Mouse (Mus musculus) urinary bladder, postnatal 14 days (tissue): ENCODE measurements around the gene Runx1.

Experiments
- DNase-seq: peaks from one replicate; pipeline ENCODE4 v3.0.0; 2021; ENCODE audit warnings: low spot score

Runx1 gene

DNA sequence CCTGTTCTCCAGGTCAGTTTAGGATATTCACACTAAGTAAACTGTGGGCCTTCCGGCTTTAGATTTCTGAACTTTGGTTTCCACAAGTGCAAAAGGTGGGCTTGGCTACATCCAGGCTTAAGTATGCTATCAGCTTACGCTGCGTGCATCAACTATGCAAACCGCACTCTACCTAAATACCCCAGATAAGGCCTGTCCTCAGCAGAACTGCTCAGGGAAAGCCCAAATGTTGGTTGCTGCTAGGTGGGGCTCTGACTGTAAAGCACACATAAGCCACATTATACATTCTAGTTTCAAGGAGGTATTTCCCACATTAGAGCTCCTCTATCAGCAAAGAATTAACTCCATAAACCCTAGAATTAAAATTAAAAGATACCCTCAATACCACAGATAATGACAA, 33.0 kb downstream of the Runx1 start:
- no peak for DNase-seq

DNA sequence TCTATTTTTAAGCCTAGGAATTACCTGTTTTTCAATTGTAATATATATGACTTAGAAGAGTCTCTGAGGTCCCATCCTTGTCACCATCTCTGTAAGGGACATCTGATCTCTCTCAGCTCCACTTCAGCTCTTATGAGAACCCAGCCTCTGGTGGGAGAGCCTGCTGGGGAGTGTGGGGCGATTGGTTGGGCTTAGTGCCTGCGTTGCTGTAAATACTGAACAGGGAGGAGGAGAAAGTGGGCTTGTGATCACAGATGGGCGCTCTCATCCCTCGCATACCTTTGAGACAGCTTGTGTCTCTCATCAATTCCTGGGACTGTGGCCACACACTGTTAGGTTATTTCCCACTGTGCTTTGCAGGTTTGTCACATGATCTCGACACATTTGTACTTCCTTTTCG, 35.3 kb downstream of the Runx1 start:
- no peak for DNase-seq

DNA sequence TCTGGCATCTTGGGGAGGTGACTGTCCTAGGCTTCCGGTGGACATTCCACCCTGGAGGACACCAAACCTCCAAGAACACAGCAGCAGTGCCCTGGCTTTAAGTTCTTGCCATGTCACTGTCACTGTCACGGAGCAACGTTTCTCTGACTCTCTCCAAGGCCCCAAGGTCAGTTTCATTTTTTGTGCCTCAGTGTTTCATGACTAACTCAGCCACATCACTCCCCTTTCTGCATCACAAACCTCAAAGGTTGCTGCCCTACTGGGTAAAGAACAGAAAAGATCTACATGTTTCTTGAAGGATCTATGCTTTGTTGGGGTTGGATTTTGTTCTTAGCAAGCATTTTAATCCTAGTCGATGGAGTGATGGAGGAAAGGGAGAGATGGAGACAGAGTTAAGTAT, 36.1 kb downstream of the Runx1 start:
- no peak for DNase-seq

DNA sequence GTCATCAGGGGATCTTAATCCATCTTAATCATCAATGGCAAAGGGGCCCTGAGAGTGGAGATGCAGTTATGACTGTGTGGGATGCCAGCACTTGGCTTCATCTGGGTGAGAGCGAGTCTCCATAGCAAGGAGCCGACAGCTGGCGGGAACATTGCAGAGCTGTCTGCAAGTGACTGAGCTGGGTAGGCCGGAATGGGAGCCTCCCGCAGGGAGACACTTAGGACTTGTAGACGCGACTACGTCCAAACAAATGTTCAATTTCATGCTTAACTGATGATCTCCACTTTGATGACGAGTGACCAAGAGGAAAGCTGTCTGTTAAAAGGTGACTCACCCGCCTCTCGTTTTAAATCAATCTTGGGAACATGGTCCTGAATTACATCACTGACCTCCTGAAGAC, 37.5 kb downstream of the Runx1 start:
- DNase-seq: no peak

DNA sequence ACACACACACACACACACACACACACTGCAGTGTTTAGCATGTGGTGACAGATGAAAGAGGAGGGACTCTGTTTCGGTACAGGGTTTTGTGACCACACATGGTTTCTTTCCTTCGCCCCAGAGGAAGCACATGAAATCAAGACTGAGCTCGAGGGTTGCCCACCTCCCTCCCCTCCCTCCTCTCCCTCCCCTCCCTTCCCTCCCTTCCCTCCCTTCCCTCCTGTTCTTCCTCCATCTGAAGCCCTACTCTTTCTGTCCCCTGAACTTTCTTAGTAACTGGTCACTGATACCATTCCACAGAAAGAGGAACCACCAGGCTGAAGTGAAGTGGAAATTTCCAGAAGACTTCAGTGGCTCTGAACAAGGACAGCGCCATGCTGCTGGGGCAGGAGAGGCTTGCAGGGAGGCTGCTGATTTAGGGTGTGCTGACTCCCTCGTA, 39.0 kb downstream of the Runx1 start:
- no peak for DNase-seq

DNA sequence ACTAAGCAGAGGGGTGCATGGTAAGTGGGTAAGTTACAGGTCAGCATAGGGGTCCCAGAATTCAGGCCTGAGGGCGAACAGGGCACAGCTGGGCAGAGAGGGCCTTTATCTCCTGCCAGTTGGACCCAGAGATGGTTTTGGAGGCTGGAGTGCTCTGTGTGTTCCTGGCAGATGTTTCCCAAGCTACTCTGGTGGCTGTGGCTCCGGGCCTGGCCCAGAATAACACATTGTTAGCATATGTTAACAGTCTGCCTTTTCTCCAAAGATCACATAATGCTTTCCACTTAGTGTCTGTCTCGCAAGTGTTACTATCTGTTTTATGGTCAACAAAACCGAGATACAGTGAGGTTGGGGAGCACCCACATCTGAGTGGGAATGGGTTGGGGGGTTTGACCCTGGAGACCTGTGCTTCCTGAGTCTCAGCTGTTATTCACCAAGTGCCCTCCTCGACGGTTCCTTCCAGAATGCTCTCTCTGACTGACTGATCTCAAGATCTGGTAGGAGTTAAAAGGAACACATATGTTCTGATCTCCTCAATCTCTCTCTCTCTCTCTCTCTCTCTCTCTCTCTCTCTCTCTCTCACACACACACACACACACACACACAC, 39.6 kb downstream of the Runx1 start:
- no peak for DNase-seq

DNA sequence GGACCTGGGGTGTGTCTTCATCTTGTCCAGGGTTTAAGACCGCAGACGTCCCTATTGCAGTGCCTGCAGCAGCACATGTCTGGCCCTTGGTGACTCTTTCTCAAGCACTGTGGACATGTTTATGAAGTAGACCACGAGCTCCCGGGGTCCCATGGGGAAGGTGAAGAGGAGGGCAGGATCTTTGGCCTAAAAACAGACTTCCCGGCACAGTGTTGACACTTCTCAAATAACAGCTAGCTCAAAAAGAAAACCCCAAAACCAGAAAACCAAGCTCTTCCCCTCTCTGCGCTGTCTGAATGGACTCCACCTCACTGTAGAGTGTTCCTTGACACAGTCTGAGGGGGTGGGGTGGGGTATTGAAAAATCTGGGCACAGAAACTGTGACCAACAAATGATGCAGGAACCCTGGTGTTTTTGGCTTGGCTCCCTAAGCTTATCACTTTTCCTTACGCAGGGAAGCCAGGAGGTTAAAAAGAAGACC, 42.3 kb downstream of the Runx1 start:
- DNase-seq: no peak

DNA sequence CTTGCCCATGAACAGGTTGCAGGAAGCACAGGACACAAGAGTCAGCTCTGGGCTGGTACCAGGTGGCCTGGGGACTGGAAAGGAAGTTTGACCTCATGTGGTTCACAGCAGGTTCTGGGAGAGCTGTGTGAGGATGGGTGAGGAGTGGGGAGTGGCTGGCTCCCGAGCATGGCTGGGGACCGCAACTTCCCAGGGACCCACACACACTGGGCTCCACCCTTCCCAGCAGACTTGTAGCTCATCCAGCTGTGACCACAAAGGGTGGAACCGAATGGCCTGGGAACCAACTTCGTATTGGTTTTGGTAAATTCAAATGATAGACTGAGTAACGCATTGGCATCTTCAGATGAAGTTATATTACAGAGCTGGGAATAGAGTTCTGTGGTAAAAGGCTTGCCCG, 43.5 kb downstream of the Runx1 start:
- DNase-seq: no peak

DNA sequence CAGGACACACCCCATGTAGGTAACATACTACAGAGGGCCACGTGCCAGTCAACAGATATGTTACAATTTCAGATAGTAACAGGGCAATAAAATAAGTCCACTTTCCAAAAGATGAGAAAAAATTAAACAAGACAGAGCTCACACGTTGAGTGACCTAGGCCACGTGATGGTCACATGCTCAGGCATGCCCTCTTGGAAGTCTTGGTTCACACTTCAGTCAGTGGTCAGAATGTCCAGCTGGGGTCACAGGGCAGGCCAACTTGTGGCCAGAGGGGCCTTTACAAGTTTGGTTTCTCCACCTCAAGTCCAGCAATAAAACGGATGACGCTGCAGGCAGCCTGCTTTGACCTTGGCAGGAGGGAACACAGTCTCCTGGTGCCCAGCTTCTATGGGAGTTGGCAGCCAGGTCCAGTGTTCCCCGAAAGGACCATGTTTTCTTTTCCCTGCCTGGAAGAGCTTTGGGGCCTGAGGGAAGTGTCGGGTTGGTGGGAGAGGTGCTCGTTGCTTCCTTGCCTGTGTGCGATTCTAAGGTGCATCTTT, 46.0 kb downstream of the Runx1 start:
- no peak for DNase-seq

DNA sequence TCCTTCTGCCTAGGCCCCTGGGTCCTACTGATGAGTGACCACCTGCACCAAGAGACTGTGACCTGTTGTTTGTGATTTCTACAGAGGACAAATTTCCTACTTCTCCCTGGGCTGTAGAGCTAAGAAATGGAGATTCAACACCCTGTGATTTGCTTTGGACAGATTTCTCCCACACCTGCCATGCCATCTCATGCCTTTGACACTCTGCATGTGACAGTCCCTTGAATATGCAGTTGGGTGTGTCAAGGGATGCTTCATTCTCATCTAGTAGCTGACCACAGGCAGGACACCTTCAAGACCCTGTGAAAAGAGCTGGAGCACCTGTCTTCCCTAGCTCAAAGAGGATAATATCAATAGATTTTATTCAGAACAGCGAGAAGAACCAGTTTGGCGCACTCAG, 46.8 kb downstream of the Runx1 start:
- no peak for DNase-seq

DNA sequence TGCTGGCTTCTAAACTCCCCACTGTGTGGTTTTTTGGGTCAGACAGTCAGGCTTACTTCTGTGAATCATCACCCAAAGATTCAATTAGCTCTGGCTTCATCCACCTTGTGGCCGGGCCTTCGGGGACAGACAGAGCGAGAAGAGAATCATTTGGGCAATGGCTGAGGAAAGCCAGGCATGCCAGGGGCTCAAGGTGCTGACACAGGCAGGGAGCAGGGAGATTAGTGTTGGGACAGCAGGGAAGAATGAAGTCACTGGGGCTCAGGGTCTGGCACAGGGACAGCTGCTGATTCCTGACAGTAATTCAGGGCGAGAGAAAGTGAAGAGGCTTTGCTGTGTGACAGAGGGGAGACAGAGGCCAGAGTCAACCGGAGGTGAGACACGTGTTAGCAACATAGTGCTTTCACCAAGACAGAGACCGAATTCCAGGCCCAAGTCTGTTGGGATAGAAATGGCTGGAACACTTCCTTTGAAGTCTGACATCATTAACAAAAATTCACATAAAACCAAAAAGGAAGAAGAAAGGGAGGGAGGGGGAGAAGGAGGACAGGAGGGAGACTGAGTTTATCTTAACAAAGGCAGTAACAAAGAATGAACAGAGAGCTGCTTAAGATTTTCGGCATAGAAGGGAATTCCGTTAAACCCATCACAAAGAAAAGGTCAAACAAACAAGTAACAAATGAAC, 47.7 kb downstream of the Runx1 start:
- no peak for DNase-seq

DNA sequence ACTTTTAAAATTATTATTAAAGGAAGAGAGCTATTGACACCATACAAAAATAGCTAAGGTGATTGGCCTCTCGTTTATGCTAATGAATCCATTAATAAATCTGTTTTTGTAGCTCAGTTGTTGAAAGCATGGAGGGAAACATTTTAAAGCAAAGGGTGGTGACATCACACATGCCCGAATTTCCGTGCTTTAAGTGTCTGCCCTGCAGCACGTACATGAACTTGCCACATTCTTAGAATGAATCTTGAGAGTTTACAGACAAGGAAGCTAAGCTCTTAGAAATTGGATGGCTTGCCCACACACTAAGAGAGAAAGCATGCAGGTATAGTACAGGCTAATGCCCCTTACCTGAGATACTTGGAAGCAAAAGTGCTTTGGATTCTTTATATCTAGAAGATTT, 58.1 kb downstream of the Runx1 start:
- DNase-seq: no peak

DNA sequence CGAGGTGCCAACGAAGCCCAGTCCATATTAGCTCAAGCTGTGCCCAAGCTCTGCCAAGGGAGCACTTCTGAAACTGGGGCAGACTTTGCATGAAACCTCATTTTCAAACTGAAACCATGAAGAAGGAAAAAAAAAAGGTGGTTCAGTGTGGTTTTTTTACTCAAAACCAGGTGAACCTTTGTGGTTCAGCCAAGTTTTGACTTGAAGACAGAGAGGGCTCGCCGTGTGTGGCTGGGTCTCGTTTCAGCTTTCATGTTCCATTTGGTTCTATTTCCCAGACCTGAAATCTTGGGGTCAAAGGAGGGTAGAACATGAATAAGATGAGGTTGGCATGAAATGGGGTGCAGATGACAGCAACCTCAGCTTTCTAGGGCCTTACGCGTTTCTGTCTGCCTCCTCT, 58.5 kb downstream of the Runx1 start:
- no peak for DNase-seq

DNA sequence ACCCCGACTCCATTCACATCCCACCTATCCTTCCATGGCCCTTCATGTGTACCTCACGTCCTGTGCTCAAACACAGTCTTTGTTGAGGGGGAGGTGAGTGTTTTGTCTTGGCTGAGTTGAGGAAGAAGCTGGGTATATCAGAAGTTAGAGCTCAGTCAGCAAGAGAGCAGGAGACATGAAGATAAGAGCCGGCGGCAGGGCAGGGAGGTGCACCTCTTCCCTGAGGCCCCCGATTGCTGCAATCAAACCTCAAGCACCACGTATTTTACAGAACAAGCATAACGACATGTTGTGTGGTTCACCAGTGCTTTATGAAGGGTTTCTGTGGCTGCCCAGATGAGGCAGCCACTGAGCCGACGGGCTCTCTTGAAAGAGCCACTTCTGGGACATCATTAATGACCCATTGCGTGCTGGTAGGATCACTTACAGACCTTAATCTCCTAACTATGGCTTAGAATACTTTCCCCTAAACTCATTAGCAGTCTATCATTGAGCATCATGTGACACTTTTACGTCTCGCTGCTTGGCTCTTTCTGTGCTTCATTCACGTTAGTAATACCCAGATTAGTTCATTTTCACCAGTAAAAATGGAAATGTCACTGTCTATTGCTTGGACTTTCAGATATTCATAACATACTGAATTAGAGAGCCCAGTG, 61.1 kb downstream of the Runx1 start:
- no peak for DNase-seq

DNA sequence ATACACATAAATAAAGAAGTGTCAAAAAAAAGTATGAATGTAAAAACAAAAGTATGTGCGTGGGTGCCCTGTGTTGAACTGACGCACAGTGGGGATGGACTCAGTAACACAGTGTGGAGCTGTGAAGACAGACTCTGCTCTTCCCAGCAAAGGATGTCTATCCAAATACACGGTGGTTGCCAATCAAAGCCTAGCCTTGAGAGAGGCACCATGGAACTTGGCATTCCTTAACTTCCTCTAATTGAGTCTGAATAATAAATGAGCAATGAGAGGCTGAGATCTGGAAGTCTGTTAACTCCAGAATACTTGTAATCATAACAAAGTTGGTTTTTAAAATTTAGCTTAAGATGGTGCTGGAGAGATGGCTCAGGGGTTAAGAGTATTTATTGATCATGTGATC, 62.3 kb downstream of the Runx1 start:
- DNase-seq: no peak

DNA sequence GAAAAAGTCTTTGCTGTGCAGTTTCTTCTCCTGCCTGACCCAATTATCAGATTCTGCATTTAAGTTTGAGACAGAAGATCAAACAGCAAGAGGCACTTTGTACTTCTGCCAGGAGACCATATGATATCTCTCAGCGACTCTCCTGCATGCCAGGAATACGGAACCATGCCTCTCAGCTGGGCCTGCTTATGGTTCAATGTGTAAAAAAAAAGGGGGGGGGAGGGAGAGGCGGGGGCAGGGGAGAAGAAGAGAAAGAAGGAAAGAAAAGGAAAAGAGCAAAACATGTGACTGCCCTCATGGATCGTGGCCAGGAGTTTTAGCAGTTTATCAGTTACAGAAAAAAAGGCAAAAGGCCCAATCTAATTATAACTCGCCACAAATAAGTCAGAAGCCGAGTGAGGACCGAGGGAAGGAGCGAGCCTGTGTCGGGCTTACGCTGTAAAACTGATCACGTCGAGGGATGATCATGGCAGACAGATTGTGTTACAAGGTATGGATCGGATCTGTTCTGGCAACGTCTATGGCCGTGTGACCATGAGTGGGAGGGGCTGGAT, 63.9 kb downstream of the Runx1 start:
- no peak for DNase-seq

DNA sequence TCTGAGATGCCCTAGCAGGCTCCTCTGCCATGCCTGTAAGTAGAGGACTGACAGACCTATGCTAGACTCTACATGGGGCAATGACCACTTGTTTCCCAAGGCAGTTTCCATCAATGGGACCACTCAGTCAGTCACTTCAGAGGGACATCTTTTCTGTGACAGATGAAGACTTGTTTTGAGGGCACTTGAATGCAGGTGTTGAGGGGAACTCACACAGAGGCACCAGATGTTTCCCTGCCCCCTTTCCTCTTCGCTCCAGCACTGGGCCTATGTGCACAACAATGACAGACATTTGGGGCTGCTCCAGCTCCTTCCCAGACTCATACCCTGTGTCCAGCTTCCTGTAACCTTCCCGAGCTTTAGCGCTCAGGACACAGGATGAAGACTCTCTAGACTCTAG, 65.9 kb downstream of the Runx1 start:
- no peak for DNase-seq

DNA sequence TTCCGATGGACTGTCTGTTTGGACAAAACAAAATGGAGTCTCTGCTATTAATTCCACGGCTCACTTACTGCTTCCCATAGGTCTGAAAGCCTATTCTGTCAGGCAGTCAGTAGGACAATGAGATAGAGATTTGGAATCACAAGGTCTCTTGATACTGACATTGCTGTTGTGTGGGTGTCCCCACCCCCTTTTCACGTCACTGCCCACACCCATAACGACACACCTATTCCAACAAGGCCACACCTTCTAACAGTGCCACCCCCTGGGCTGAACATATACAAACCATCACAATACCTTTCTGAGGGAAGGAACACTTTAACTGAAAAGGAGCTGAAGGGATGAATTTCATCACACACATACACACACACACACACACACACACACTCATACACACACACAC, 68.4 kb downstream of the Runx1 start:
- DNase-seq: no peak

DNA sequence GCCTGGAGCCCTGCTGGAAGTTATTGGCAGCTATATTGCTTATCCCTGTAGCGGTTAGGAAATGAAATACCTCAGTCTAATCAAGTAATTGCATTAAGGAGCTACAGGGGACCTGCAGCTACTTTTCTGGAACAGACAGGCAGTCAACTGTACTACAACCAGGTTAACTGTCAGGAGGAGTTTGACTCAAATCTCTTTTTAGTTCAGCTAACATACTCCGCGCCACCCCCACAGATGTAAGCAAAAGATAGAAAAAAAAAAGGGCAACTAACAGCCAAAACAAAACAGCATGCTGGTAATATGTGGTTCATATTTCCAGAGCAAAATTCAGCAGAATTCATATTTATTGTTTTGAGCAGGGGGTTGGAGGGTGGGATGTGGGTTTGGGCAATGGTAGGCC, 72.0 kb downstream of the Runx1 start:
- DNase-seq: no peak

DNA sequence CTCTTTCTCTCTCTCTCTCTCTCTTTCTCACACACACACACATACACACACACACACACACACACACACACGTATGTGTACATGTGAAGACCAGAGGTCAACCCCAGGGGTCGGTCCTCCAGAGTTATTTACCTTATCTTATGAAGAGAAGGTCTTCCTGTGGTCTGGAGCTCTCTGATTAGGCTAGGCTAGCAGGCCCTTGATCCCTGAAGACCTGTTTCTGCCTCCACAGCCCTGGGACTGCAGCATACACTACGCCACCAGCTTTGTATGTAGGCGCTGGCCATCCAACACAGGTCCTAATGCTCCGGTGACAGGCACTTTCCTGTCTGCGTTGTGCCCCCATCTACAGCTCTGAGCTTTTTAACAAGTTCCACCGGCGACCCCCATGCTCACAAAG, 72.8 kb downstream of the Runx1 start:
- no peak for DNase-seq

DNA sequence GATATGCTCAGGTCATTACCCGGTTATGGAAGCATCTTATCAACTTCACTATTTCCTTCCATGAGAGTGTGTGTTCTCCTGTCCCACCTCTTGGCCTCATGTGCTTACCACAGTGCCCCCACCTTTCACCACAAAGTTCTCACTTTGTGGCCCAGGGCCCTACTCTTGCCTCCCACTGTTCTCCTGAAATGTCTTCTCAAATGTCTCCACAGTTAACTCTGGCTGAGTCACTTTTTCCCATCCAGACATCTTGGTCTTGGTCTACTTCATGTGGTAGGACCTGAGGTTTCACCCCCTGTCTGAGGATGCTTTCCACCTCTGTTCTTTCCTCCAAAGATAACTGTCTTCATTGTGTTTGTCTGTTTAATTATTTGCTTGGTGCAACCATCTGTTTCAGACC, 77.7 kb downstream of the Runx1 start:
- no peak for DNase-seq

DNA sequence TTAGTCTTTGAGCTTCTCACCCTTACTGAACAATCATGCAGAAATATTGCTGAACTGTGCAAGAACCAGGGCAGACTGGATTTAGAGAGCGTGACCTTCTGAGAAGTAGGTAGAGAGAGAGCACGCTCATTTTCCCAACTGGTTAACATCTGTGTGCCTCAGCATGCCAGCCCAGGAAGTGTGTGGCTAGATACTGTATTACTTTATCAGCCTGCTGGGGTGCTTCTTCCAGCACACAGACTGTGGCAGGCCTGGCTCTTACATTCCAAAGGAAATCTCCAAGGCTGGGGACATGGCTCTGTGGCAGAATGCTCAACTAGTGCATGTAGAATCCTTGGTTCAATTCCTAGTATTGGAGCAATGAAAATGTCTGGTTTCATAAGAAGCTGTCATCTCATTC, 78.9 kb downstream of the Runx1 start:
- DNase-seq: no peak

DNA sequence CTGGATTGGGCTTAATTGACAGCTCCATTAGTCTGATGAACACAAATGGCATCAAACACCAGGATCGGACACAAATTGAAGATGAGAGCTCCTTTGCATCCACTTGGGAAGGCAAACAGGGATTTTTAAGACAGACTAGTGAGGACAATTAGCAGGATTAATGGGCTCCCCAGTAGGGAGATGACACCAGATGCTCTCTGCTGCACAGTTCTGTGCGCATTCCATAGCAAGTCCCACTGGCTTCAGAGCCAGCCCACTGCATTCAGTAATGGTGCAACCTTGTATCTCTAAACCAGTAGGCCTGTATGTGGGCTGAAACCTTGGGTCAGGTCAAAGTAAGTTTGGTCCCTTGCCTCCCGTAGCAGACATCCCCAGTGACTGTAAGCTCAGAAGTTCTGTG, 80.7 kb downstream of the Runx1 start:
- DNase-seq: no peak
